Mouse (Mus musculus) forebrain, embryonic 12.5 days (tissue): ENCODE results near the gene Prkch. TPM values are rescaled to one million over a fixed set of nuclear protein-coding genes. Genes with fewer than 3 reads are reported as not detected.

Experiments
- ATAC-seq: fragments of 200-750 bp; cut with Nextera tagmentation; 2 replicates; pipeline ENCODE4 v1.8.0; 2017; ENCODE audit warnings: moderate TSS enrichment; ENCODE audit not compliant: low FRiP score
- H3K27ac ChIP-seq: fragments of 300-500 bp; sonication (generic); 2 replicates; pipeline ENCODE4 v1.5.1; 2016; ENCODE audit warnings: mild to moderate bottlenecking
- H3K27me3 ChIP-seq: fragments of 300-500 bp; sonication (generic); 2 replicates; pipeline ENCODE4 v1.6.1; 2016; ENCODE audit warnings: mild to moderate bottlenecking
- H3K36me3 ChIP-seq: fragments of 300-500 bp; sonication (generic); replicated peaks from 2 replicates; pipeline ENCODE4 v1.6.1; 2016; ENCODE audit warnings: mild to moderate bottlenecking
- H3K4me1 ChIP-seq: fragments of 300-500 bp; sonication (generic); 2 replicates; pipeline ENCODE4 v1.6.1; 2016
- H3K4me2 ChIP-seq: fragments of 300-500 bp; sonication (generic); 2 replicates; pipeline ENCODE4 v1.6.1; 2016; ENCODE audit warnings: mild to moderate bottlenecking, moderate library complexity
- H3K4me3 ChIP-seq: fragments of 300-500 bp; sonication (generic); replicated peaks from 2 replicates; pipeline ENCODE4 v1.5.1; 2016; ENCODE audit warnings: mild to moderate bottlenecking
- H3K9ac ChIP-seq: fragments of 300-500 bp; sonication (generic); 2 replicates; pipeline ENCODE4 v1.6.1; 2016; ENCODE audit warnings: mild to moderate bottlenecking
- H3K9me3 ChIP-seq: fragments of 300-500 bp; sonication (generic); 2 replicates; pipeline ENCODE4 v1.6.1; 2016
- WGBS: fragments of 180-500 bp; shearing (Covaris S2); methylation state at CpG from one replicate; pipeline ENCODE4 v1.1.7; 2016; 5-methylcytosine and 5-hydroxymethylcytosine counted together
- polyA plus RNA-seq: library from polyadenylated mRNA; unstranded; fragments of >200 nt; fragmentation: Nextera tagmentation; extraction: Ambion mirVana; gene quantifications from 2 replicates; pipeline ENCODE4 v1.2.1, GENCODE M21; 2016

The Prkch gene
- polyA plus RNA-seq, 1 experiment from 2014 or later: 6.0 TPM

DNA sequence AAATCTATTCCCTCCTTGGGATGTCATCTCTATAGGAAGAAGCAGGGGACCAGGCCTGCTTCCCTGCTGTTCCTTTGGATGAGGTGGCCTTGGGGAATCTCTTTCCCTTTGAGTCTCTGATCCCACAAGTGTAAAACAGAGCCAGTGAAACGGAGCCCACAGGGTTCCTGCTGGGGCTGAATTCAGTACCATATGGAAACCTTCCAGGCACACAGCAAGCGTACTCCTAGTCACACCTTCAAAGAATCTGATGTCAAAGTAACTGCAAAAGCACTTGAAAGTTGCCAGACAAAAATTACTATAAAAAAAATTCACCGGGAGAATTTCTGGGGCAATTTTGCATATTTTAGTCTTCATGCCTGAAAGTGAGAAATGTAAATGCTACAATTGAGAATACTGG, 178.2 kb downstream of the Prkch start:
- Histone ChIP-seq H3K27ac (no peak overlapping the region), H3K27me3 (peaks cover 14% of the 10 kb centered on the region), H3K9ac (no peak overlapping the region), H3K4me3 (no peak overlapping the region), H3K4me2 (no peak overlapping the region), H3K36me3 (no peaks in the 10 kb centered on the region), H3K4me1 (peaks cover 10% of the 10 kb centered on the region; the same call in 1 of the 2 replicates), H3K9me3 (no peaks in the 10 kb centered on the region)
- 70% methylated on average over 3 of the region's 3 CpGs for WGBS
- no peak for ATAC-seq

DNA sequence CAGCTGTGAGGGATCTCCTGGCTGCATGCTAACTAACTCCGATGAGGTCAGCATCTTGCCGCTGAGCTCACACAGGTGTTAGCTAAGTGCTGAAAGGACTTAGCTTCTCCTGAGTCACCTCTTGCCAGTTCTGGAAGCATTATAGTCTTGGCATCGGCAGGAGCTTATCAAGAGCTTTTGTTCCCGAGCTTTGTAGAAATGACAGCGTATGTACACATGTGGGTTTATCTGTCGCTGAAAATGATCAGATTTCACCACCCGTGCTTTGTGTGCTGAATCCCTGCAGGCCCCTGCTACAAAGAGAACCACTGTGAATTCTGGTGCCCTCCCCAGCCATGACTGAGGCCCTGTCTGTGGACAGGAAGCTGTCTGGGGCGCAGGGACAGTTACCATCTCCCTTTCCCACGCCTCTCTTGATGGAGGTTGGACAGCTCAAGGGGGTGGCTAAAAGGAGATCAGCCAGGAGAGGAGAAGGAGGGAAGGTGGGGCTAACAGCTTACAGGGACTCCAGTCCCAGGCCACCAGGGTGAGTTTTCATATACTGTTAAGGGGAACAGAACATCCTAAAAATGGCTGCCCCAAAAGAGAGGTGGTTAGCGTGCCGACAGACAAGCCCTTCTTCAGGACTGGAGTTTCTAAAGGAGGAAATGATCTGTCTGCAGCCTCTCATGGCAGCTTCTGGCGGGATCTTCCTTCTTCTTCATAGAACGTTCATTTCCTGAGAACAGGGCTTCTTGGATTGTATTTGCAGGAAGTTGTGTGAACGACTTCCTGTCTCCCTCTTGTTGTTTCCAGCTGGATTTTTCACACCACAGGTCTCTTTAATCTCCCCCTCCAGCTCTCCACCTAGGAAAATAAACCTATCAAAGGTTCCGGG, 180.3 kb downstream of the Prkch start:
- WGBS: 65% methylated on average over 15 of the region's 15 CpGs
- Histone ChIP-seq H3K27me3 (0 out of 2 replicates have a peak, but pooled peaks cover 4% of the 10 kb centered on the region), H3K9ac (no peak overlapping the region), H3K4me2 (no peak overlapping the region), H3K9me3 (no peaks in the 10 kb centered on the region), H3K4me3 (no peak overlapping the region), H3K4me1 (peaks cover 10% of the 10 kb centered on the region; the same call in 1 of the 2 replicates), H3K36me3 (no peaks in the 10 kb centered on the region), H3K27ac (no peak overlapping the region; the same call in 1 of the 2 replicates)
- ATAC-seq: no peak

DNA sequence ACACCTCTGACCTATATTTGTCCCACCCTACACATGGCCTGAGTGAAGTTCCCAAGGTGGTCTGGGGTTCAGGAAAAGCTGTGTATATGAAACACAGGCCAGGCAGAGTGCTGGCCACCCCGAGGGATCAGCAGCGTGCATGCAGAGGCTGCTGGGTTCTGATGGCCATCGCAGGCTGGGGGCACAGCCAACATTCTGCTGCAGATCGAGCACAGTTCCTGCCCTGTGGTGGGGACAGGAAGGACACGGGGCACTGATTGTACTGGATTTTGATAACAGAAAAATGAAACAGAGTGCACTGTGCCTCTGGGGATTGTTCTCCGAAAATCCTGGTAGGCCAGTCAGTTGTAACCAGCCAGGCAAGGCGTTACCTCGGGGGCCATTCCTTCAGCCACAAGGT, 181.6 kb downstream of the Prkch start:
- H3K36me3 ChIP-seq: no peaks in the 10 kb centered on the region
- H3K4me3 ChIP-seq: no peak overlapping the region
- no peaks in the 10 kb centered on the region for H3K9me3 ChIP-seq
- ATAC-seq: no peak
- 0 out of 2 replicates have a peak, but pooled peaks cover 4% of the 10 kb centered on the region for H3K27me3 ChIP-seq
- no peak overlapping the region for H3K27ac ChIP-seq
- H3K9ac ChIP-seq: no peak overlapping the region
- 91% methylated on average over 8 of the region's 8 CpGs for WGBS
- peaks cover 10% of the 10 kb centered on the region; the same call in 1 of the 2 replicates for H3K4me1 ChIP-seq
- H3K4me2 ChIP-seq: no peak overlapping the region

DNA sequence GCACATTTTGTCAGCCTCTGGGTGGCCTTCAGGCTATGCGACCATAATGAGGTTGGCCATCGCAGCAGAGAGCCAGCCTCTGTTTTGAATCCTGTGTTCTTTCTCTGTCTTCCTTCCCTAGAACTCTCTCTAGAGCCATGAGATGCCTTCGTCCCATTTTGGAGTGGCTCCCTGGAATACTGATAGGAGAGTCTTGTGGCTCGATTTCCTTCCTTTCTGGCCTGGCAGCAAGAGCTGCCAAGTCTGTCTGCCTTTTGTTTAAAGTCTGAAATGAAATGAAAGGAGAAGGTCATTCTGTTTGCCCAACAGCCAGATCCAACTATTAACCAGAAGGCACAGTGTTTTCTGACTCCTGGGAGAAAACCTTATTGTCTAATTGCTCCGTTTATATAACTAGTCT, 184.2 kb downstream of the Prkch start:
- WGBS: 69% methylated on average over 5 of the region's 5 CpGs

DNA sequence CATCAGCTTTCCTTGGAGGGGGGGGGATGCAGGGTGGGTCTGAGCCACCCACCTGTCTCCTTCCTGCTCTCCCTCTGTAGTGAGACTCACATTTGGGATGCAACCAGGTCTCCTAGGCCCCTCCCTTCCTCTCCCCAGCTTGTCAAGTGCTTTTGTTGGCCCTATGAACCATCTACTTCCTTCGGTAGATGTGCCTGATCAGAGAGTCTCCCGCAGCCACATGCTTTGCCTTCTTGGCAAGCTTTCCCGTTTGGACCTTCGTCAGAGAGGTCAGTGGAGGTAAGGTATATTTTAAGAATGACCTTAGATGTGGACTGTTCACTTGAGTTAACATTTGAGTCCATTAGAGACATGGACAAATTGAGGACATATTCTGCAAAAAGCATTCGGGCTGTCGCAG, 184.9 kb downstream of the Prkch start:
- H3K27me3 ChIP-seq: 0 out of 2 replicates have a peak, but pooled peaks cover 4% of the 10 kb centered on the region
- ATAC-seq: no peak
- H3K9ac ChIP-seq: no peak overlapping the region
- WGBS: 94% methylated on average over 6 of the region's 6 CpGs
- no peaks in the 10 kb centered on the region for H3K36me3 ChIP-seq
- H3K4me1 ChIP-seq: peaks cover 5% of the 10 kb centered on the region; the same call in 1 of the 2 replicates
- no peak overlapping the region for H3K27ac ChIP-seq
- no peak overlapping the region for H3K4me3 ChIP-seq
- H3K9me3 ChIP-seq: no peaks in the 10 kb centered on the region
- H3K4me2 ChIP-seq: no peak overlapping the region

More for the DNA sequence above, 184.2 kb downstream of the Prkch start:
- no peak overlapping the region for H3K9ac ChIP-seq
- H3K4me1 ChIP-seq: peaks cover 5% of the 10 kb centered on the region; the same call in 1 of the 2 replicates
- H3K36me3 ChIP-seq: no peaks in the 10 kb centered on the region
- ATAC-seq: no peak
- no peaks in the 10 kb centered on the region for H3K9me3 ChIP-seq
- H3K4me3 ChIP-seq: no peak overlapping the region
- H3K27ac ChIP-seq: no peak overlapping the region
- no peak overlapping the region for H3K4me2 ChIP-seq
- H3K27me3 ChIP-seq: 0 out of 2 replicates have a peak, but pooled peaks cover 4% of the 10 kb centered on the region

DNA sequence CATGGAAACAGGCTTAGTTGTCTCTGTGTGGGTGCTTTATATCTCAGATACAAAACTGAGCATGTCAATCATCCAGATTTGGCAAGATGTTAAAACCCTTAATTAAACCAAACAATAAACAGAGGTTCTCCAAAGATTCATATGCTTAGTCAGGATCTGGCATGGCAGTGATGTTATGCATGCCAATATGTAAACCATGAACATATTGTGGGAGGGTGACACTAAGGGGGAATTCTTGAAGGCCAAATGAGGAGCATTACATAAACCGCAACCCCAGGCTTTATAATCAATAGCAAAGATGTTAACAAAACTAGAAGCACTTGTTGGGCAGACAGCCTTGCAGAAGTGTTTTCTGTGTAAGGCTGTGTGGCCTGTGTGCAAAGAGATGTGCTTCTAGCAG, 186.2 kb downstream of the Prkch start:
- Histone ChIP-seq H3K9me3 (no peaks in the 10 kb centered on the region), H3K4me1 (no peaks in the 10 kb centered on the region), H3K4me3 (no peak overlapping the region), H3K36me3 (no peaks in the 10 kb centered on the region), H3K27ac (no peak overlapping the region), H3K9ac (no peak overlapping the region), H3K4me2 (no peak overlapping the region), H3K27me3 (0 out of 2 replicates have a peak, but pooled peaks cover 4% of the 10 kb centered on the region)
- WGBS: 97% methylated on average over 1 of the region's 1 CpGs
- no peak for ATAC-seq

DNA sequence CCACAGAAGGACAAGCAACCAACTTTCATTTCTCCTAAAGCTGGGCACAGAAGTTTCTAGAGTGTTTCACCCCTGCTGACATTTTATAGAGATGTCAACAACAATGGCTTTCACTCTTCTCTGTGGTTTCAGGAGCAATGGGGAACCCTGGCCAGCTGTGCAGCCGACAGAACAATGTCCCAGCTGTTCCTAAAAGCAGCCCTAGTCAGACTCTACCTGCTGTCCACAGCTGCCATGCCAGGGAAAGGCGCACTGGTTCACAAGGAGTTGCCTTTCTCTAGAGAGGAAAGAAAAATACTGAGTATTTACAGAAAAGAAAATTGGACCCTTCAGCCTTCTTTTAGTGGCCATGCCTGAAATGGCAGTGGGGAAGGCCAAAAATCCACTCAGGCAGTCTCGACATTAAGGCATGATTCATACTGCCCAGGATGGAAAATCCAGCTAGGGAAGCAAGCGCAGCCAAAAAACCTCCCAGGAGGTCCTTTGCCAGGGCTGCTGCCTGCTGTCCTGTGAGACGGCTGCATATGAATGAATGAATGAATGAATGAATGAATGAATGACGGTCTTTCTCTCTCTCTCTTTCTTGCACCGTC, 190.3 kb downstream of the Prkch start:
- 82% methylated on average over 7 of the region's 7 CpGs for WGBS
- H3K27me3 ChIP-seq: no peaks in the 10 kb centered on the region
- H3K4me1 ChIP-seq: no peaks in the 10 kb centered on the region
- no peak overlapping the region for H3K4me3 ChIP-seq
- H3K27ac ChIP-seq: no peak overlapping the region
- no peak overlapping the region for H3K9ac ChIP-seq
- no peak for ATAC-seq
- H3K36me3 ChIP-seq: no peaks in the 10 kb centered on the region
- no peaks in the 10 kb centered on the region for H3K9me3 ChIP-seq
- no peak overlapping the region for H3K4me2 ChIP-seq

DNA sequence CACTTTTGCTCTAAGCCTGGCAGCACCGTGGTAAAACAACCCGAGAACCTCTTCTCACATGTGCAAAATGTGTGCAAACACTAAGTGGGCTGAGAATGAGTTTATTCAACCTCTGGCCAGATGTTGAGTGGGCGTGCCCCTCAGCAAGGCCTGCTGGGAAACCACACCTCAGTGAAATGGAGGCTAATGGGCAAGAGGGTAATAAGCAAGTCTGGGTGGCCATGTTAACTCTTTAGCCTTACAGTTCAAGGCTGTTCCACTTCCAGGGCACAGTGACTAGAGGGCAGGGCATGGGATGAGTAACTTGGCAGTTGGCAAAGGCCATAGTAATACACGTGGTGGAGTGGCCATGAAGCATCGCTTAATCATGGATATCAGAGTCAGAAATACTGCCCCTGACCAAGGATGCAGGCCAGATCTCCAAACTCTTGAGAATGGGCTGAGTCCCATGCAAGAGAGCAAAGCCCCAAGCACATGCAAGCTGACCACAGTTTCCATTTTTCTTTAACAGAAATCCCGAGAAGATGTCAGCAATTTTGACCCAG, 191.9 kb downstream of the Prkch start:
- H3K4me2 ChIP-seq: no peak overlapping the region
- no peak for ATAC-seq
- H3K4me1 ChIP-seq: no peaks in the 10 kb centered on the region
- H3K4me3 ChIP-seq: no peak overlapping the region
- WGBS: 79% methylated on average over 6 of the region's 6 CpGs
- no peak overlapping the region for H3K9ac ChIP-seq
- H3K36me3 ChIP-seq: no peaks in the 10 kb centered on the region
- no peaks in the 10 kb centered on the region for H3K9me3 ChIP-seq
- H3K27me3 ChIP-seq: no peaks in the 10 kb centered on the region
- no peak overlapping the region for H3K27ac ChIP-seq

DNA sequence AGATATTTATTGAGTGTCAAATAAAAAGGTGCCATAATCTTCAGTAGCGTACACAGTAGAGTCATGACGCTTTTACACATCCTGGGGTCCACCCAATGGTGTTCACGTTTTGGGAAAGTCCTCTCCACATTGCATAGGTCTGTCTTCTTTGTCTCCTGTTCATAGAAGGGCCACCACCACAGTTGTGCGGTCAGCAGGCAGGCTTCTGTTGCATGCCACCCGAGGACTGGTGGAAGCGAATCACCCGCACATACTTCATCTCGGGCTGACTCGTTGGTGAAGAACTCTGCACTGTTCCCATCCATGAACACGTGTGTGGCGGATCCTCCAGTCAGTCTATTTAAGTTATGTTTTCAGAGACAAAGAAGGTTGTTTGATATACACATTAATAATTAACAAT, 193.1 kb downstream of the Prkch start:
- Histone ChIP-seq H3K4me2 (no peak overlapping the region), H3K9ac (no peak overlapping the region), H3K27ac (no peak overlapping the region), H3K4me3 (no peak overlapping the region), H3K36me3 (no peaks in the 10 kb centered on the region), H3K4me1 (no peaks in the 10 kb centered on the region), H3K9me3 (no peaks in the 10 kb centered on the region), H3K27me3 (no peaks in the 10 kb centered on the region)
- 92% methylated on average over 11 of the region's 11 CpGs for WGBS
- no peak for ATAC-seq

DNA sequence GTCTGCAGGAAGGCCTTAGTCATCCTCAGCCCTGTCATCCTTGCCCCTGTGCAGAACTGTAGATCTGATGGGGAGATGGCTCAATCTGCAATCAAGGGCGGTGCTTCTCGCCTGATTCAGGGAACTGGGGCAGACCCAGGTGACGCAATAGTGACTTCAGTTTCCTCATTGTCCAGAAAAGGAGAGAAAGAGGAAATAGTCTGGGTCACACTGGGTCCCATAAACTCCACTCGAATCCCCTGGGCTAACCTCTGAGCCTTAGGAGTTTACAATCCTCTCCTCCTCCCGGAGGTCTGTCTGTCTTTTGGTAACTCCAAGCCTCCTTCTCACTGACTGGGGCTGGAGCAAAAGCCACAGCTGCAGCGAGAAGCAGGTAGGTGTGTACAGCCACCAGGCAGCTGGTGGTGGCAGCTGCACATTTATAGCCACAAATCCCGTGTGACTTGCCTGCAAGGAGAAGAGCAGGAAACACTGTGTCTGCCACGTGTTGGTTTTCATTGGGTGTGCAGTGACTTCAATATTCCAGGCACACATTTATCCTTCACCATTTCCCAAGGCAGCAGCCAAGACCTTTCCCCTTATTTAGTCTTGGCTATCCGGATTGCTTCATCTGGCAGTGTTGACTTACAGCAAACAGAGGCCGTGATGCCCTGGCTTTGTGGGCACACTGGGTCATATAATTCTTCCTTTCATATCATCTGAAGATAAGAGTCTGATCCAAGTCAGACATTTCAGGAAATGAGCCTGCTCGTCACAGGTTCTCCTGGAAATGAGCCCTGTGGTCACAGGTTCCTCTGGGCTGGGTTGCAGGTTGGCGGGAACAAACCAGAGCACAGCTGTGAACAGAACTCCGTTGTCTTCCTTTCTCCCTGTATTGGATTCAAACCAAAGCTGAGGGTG, 195.0 kb downstream of the Prkch start:
- Histone ChIP-seq H3K4me3 (no peak overlapping the region), H3K9me3 (no peaks in the 10 kb centered on the region), H3K4me1 (no peaks in the 10 kb centered on the region), H3K9ac (no peak overlapping the region), H3K4me2 (no peak overlapping the region), H3K36me3 (no peaks in the 10 kb centered on the region), H3K27ac (no peak overlapping the region), H3K27me3 (no peaks in the 10 kb centered on the region)
- WGBS: 80% methylated on average over 13 of the region's 13 CpGs
- ATAC-seq: no peak

DNA sequence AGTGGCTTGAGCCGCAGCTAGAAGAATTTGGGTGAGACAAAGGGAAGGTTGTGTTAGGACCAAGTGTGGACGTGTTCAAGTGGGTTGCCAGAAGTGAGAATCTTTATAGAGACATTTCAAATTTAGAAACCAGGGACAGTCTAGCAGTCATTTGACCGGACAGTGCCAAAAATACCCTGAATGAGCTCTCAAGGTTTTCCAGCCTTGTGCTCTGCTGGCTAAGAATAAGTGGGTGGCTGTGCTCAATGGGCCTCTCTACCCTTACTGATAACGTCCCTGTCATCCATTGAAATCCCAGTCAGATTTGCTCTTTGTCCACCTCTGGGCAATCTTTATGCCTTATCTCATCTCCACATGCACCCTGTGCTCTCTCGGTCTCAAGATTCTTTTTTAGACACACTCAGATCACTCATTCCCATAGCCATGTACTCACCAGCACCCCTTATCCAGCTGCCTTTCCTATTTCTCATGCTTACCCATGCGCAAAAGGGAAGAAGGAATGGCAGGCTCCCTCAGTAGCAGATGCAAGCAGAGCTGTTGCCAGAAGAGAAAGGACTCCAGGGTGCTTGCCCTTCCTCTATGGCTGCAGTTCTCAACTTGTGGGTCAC, 196.9 kb downstream of the Prkch start:
- no peaks in the 10 kb centered on the region for H3K36me3 ChIP-seq
- no peaks in the 10 kb centered on the region for H3K4me1 ChIP-seq
- no peak overlapping the region for H3K4me2 ChIP-seq
- H3K9me3 ChIP-seq: no peaks in the 10 kb centered on the region
- no peak overlapping the region for H3K27ac ChIP-seq
- H3K27me3 ChIP-seq: no peaks in the 10 kb centered on the region
- ATAC-seq: no peak
- H3K9ac ChIP-seq: no peak overlapping the region
- no peak overlapping the region for H3K4me3 ChIP-seq
- WGBS: 92% methylated on average over 6 of the region's 6 CpGs
